Mouse (Mus musculus) Patski (cell line): ENCODE data around the gene Dnajc11. TPM values are rescaled to one million over a fixed set of nuclear protein-coding genes. Genes with fewer than 3 reads are reported as not detected.

ENCODE experiments used
- ATAC-seq: fragments of 100-300 bp; one replicate; pipeline ENCODE4 v1.8.0; 2021
- CTCF ChIA-PET: fragments of 350-600 bp; sonication (Branson Sonifier 250); formaldehyde crosslinking; loops from one replicate; lab custom pipeline; 2022; ENCODE audit warnings: inconsistent platforms; lab: Charles Lee
- POLR2A ChIA-PET: fragments of 350-600 bp; sonication (Branson Sonifier 250); formaldehyde crosslinking; loops from one replicate; lab custom pipeline; 2022; ENCODE audit warnings: antibody characterized with exemption, inconsistent platforms; lab: Charles Lee
- DNase-seq: peaks from one replicate; pipeline ENCODE4 v3.0.0-alpha.2; 2011; ENCODE audit warnings: low read depth, low spot score
- H3K27me3 ChIP-seq: fragments of 371-371 bp; one replicate; pipeline ENCODE4 v1.5.1; 2021
- CTCF ChIP-seq: fragments of 100-300 bp; IDR thresholded peaks from one replicate; pipeline ENCODE4 v1.5.1; 2021
- in situ Hi-C: fragments of 300-500 bp; cut with MboI; formaldehyde crosslinking; loops from 3 replicates; pipeline ENCODE4 v1.11.1; 2018; ENCODE audit warnings: low pct_unique_long_range_greater_than_20kb, mixed read lengths
- polyA plus RNA-seq: library from polyadenylated mRNA; unstranded; gene quantifications from one replicate; pipeline ENCODE4 v1.2.3, GENCODE M21; 2021

Dnajc11 gene
- polyA plus RNA-seq, 1 experiment from 2014 or later = 42.7 TPM

GRCm38 (mm10) chr4:151902689-151903241, 30.7 kb upstream of the Dnajc11 start:
- in situ Hi-C loops = no loop called here
- no peak for DNase-seq
- ChIA-PET CTCF (interaction anchor here (1.4 kb wide), 1 partner anchor 12 kb away, joined by 3 read pairs; no protein-coding TSS in a partner anchor), POLR2A (no interaction called here)
- no peak for TF ChIP-seq CTCF
- peaks cover 16% of the 10 kb centered on the region for H3K27me3 ChIP-seq
- no peak for ATAC-seq

GRCm38 (mm10) chr4:151904098-151904497, 29.4 kb upstream of the Dnajc11 start:
- in situ Hi-C loops = no loop called here
- POLR2A ChIA-PET = no interaction called here
- TF ChIP-seq CTCF = no peak
- ATAC-seq (no peak), DNase-seq (no peak)
- H3K27me3 ChIP-seq = peaks cover 23% of the 10 kb centered on the region
- CTCF ChIA-PET = interaction anchor here (1.4 kb wide), 1 partner anchor 10 kb away, joined by 3 read pairs; no protein-coding TSS in a partner anchor

- DNase-seq = no peak
- ChIA-PET POLR2A (no interaction called here), CTCF (no interaction called here)
- no peak for ATAC-seq
- TF ChIP-seq CTCF = no peak
- in situ Hi-C loops = no loop called here
- peaks cover 32% of the 10 kb centered on the region for H3K27me3 ChIP-seq
These were observed 27.9 kb upstream of the Dnajc11 start for GRCm38 (mm10) chr4:151905621-151906020.

GRCm38 (mm10) chr4:151907577-151908343, 25.7 kb upstream of the Dnajc11 start:
- POLR2A ChIA-PET = no interaction called here

GRCm38 (mm10) chr4:151908809-151909208, 24.7 kb upstream of the Dnajc11 start:
- H3K27me3 ChIP-seq = peaks cover 25% of the 10 kb centered on the region
- no peak for DNase-seq
- ChIA-PET POLR2A (no interaction called here), CTCF (no interaction called here)
- no peak for ATAC-seq
- in situ Hi-C loops = no loop called here
- TF ChIP-seq CTCF = no peak

More at GRCm38 (mm10) chr4:151907577-151908343, 25.7 kb upstream of the Dnajc11 start:
- in situ Hi-C loops = no loop called here
- TF ChIP-seq CTCF = no peak
- peaks cover 29% of the 10 kb centered on the region for H3K27me3 ChIP-seq
- CTCF ChIA-PET = no interaction called here
- DNase-seq (no peak), ATAC-seq (no peak)

GRCm38 (mm10) chr4:151916271-151916670, 17.2 kb upstream of the Dnajc11 start:
- H3K27me3 ChIP-seq = peaks cover 3% of the 10 kb centered on the region
- in situ Hi-C loops = no loop called here
- ChIA-PET CTCF (no interaction called here), POLR2A (no interaction called here)
- ATAC-seq (no peak), DNase-seq (no peak)
- TF ChIP-seq CTCF = no peak

- POLR2A ChIA-PET = no interaction called here
- DNase-seq = no peak
- peaks cover 3% of the 10 kb centered on the region for H3K27me3 ChIP-seq
- ATAC-seq = no peak
- in situ Hi-C loops = no loop called here
- CTCF ChIA-PET = no interaction called here
- TF ChIP-seq CTCF = no peak
These were observed 14.2 kb upstream of the Dnajc11 start for GRCm38 (mm10) chr4:151919135-151919840.

- CTCF ChIA-PET = interaction anchor here (1.1 kb wide), 2 partner anchors 11 to 14 kb away, joined by 3 to 4 read pairs; no protein-coding TSS in a partner anchor
- ATAC-seq (peak; percentile 35), DNase-seq (no peak)
- in situ Hi-C loops = loop anchor here (10.0 kb wide), 1 partner anchor 55 kb away; the partner anchor contains the start of gene Camta1
- H3K27me3 ChIP-seq = peaks cover 3% of the 10 kb centered on the region
- TF ChIP-seq CTCF = peak; percentile 78
- POLR2A ChIA-PET = no interaction called here
These were observed 13.4 kb upstream of the Dnajc11 start for GRCm38 (mm10) chr4:151919900-151920643.

GRCm38 (mm10) chr4:151922124-151922523, 11.4 kb upstream of the Dnajc11 start:
- ChIA-PET CTCF (no interaction called here), POLR2A (no interaction called here)
- DNase-seq (no peak), ATAC-seq (no peak)
- in situ Hi-C loops = loop anchor here (10.0 kb wide), 1 partner anchor 57 kb away; the partner anchor contains the start of gene Camta1
- no peaks in the 10 kb centered on the region for H3K27me3 ChIP-seq
- TF ChIP-seq CTCF = no peak
